Mouse (Mus musculus) liver, adult 2 months (tissue): Measurements from ENCODE around the gene Npvf.

Experiments
- CTCF ChIP-seq: fragments of 200-500 bp; IDR thresholded peaks from 2 replicates; pipeline ENCODE4 v1.5.1; 2011; ENCODE audit warnings: low read depth, low read length, control low read depth
- POLR2A ChIP-seq: fragments of 200-500 bp; IDR thresholded peaks from 2 replicates; pipeline ENCODE4 v1.6.1; 2011; ENCODE audit warnings: low read length, control low read depth; ENCODE audit not compliant: insufficient read depth; ENCODE audit errors: extremely low read depth

DNA sequence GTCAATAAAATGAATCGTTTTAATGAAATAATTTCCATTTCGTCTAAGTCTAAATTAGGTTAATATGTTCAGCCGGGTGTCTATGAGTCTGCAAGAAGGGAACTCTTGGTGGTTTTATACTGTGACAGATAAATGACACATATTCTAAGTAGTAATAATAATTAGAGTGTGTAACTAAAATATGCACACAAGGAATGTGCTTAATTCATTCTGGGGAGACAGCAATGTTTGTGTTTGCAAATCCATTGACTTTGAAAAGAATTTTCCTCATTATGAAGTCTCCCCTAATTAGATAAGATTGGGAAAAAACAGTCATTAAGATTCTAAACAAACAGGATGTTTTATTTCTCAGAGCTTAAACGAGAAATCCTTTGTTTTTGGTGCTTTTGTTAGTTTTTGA lies at the start of gene Npvf:
- TF ChIP-seq CTCF (no peak), POLR2A (no peak)
